Mouse (Mus musculus) layer of hippocampus, adult 2 months (tissue): Measurements from ENCODE around the gene Thap8. TPM values are rescaled to one million over a fixed set of nuclear protein-coding genes. Genes with fewer than 3 reads are reported as not detected.

Experiments used
- DNase-seq, 2 experiments: peaks; one replicate each; pipeline ENCODE4 v3.0.0; 2022; ENCODE audit warnings: low spot score in 2 of 2
- H3K27ac ChIP-seq: fragments of 200-600 bp; 2 replicates; pipeline ENCODE4 v1.8.1; 2022
- H3K4me3 ChIP-seq: fragments of 200-600 bp; 2 replicates; pipeline ENCODE4 v1.8.1; 2022; ENCODE audit warnings: mild to moderate bottlenecking
- CTCF ChIP-seq: fragments of 200-600 bp; conservative IDR thresholded peaks from 2 replicates; pipeline ENCODE4 v1.8.1; 2022; ENCODE audit warnings: antibody characterized with exemption, mild to moderate bottlenecking, moderate library complexity
- total RNA-seq, 2 experiments: library from RNA; stranded (reverse); gene quantifications; 2 replicates each; pipeline ENCODE4 v1.2.3; 2021

Thap8 gene
- total RNA-seq, 2 experiments from 2014 or later, result 0.44 to 0.56 TPM

- Histone ChIP-seq H3K4me3 (no peak overlapping the region), H3K27ac (no peak overlapping the region)
- TF ChIP-seq CTCF, result no peak
- no peak for DNase-seq
Measured at GRCm38 (mm10) chr7:30313666-30314320, 33.9 kb downstream of the Thap8 start.

GRCm38 (mm10) chr7:30314721-30315155 lies 34.8 kb downstream of the Thap8 start, which contains the start of gene Syne4:
Gene Syne4, plus strand, starts transcription at chr7:30314807.
- H3K27ac ChIP-seq, result no peak within 1 kb of the TSS
- TF ChIP-seq CTCF, result no peak
- H3K4me3 ChIP-seq, result no peak within 1 kb of the TSS
- DNase-seq, result no peak

- Histone ChIP-seq H3K27ac (no peak overlapping the region), H3K4me3 (no peak overlapping the region)
- TF ChIP-seq CTCF, result no peak
- no peak for DNase-seq
Measured at GRCm38 (mm10) chr7:30315559-30316529, 36.0 kb downstream of the Thap8 start.

- no peak overlapping the region for H3K27ac ChIP-seq
- DNase-seq, result no peak
- no peak overlapping the region for H3K4me3 ChIP-seq
- TF ChIP-seq CTCF, result no peak
Measured at GRCm38 (mm10) chr7:30318142-30318541, 38.2 kb downstream of the Thap8 start.

GRCm38 (mm10) chr7:30320946-30321345 lies 41.1 kb downstream of the Thap8 start:
- H3K4me3 ChIP-seq, result peak overlapping the region; percentile 91
- H3K27ac ChIP-seq, result peak overlapping the region; percentile 23; the same call in 1 of the 2 replicates
- no peak for TF ChIP-seq CTCF
- no peak for DNase-seq

DNA sequence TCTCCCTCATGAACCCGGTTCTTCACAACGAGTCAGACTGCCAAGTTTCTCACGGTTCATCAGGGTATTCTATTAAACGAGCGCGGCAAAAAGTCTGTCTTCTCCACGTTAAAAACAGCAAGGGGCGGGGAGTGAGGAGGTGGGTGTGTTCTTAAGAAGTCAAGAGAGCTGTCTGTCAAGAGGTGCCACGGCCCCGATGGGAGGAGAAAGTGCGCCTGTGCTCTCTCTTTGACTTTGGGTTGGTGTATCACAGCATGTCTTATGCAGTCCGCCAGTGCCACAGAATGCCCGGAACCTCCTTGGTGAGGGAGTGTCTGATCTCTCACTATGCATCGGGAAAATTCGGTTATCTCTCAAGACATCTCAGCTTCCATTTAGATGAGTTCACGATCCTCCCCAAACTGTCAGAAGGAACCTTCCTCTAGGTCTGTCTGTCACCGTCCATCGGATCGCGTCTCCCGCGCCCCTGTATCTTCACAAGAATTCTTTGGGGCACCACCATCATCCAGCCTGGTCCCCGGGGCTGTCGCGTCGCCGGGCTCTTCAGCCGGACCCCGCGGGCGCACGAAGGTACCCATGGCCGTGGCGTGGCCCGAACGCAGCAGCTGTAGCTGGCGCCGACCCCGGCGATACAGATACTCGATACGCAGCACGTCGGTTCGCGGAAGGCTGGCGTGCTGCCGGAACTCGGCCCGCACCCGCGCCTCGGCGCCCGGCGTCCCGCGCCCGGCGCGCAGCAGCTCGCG lies 41.8 kb downstream of the Thap8 start, which contains the start of gene E130208F15Rik:
E130208F15Rik (plus strand) TSS at position 202 of the 746 bp plus-strand sequence.
- DNase-seq, result peak; percentile 66 to 82
- no peak for TF ChIP-seq CTCF
- peak within 1 kb of the TSS; percentile 96 for H3K27ac ChIP-seq
- peak within 1 kb of the TSS; percentile 91 for H3K4me3 ChIP-seq

GRCm38 (mm10) chr7:30322285-30322667 lies 42.4 kb downstream of the Thap8 start:
- TF ChIP-seq CTCF, result no peak
- peak; percentile 94 to 96 for DNase-seq
- Histone ChIP-seq H3K27ac (peak overlapping the region; percentile 96), H3K4me3 (peak overlapping the region; percentile 91)

DNA sequence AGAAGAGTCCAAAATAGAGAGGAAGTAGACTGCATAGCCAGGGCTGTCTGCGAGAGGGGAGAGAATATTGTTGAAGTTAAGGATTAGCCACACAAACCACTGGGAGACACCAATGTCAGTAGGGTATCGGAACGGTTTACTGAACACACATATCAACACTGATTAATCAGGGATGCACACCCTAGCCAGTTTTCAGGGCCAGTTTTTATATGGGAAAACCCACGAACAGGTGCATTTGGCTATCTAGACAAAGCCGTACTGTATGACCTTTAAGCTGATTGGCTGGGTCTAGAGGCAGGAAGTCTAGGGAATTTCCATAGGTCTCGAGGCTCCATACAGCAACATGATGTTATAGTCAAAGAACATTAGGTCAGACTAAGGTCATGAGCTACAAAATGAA lies 43.0 kb downstream of the Thap8 start:
- Histone ChIP-seq H3K27ac (peak overlapping the region; percentile 96), H3K4me3 (peak overlapping the region; percentile 91)
- no peak for DNase-seq
- no peak for TF ChIP-seq CTCF

DNA sequence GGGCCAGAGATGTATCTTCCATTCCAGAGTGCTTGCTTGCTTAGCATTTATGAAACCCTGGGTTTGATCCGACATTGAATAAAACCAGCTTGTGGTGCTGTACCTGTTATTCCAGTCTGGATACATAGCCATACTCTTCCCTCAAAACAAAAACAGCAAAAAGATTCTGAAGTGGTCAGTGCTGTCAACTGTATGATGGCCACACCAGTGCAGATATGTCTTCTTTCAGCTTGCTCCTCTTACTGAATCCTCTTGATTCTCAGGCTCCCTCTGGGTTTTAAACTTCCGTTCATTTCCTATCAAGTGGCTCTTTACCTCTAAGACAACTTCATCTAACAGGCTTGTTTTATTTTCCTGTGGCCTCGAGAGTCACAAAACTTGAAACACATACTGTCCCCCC lies 43.9 kb downstream of the Thap8 start, which contains the start of gene Sdhaf1:
Sdhaf1 (minus strand) TSS at position 101 of the 400 bp plus-strand sequence.
- no peak for DNase-seq
- no peak for TF ChIP-seq CTCF
- Histone ChIP-seq H3K4me3 (peak within 1 kb of the TSS; percentile 91), H3K27ac (peak within 1 kb of the TSS; percentile 96)

GRCm38 (mm10) chr7:30324300-30324944 lies 44.5 kb downstream of the Thap8 start:
- Histone ChIP-seq H3K4me3 (no peak overlapping the region), H3K27ac (peak overlapping the region; percentile 70)
- DNase-seq, result peak; percentile 53 to 77
- no peak for TF ChIP-seq CTCF

- Histone ChIP-seq H3K27ac (no peak overlapping the region; the same call in 1 of the 2 replicates), H3K4me3 (no peak overlapping the region)
- DNase-seq, result no peak
- peak; percentile 65 for TF ChIP-seq CTCF
Measured at GRCm38 (mm10) chr7:30325364-30325763, 45.5 kb downstream of the Thap8 start.

DNA sequence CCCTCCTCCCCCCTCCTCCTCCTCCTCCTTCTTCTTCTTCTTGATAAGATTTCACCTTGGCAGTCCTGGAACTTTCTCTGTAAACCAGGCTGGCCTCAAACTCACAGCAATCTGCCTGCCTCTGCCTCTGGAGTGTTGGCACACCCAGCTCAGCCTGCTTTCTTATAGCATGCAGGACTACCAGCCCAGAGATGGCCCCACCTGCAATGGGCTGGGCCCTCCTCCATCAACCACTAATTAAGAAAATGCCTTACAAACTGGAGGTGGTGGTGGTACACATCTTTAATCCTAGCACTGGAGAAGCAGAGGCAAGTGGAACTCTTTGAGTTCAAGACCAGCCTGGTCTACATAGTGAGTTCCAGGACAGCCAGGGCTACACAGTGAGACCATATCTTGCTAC lies 46.5 kb downstream of the Thap8 start:
- Histone ChIP-seq H3K4me3 (no peak overlapping the region), H3K27ac (no peak overlapping the region)
- TF ChIP-seq CTCF, result no peak
- DNase-seq, result no peak
